Mouse (Mus musculus) left cerebral cortex, adult 2 months (tissue): ENCODE measurements around the gene Jmjd1c. TPM values are rescaled to one million over a fixed set of nuclear protein-coding genes. Genes with fewer than 3 reads are reported as not detected.

Source experiments
- DNase-seq, 2 experiments: peaks; one replicate each; pipeline ENCODE4 v3.0.0; 2021 to 2022; ENCODE audit warnings: low spot score in 2 of 2, mixed read lengths in 1 of 2; ENCODE audit errors: extremely low spot score in 1 of 2
- H3K27ac ChIP-seq: fragments of 200-600 bp; 2 replicates; pipeline ENCODE4 v1.8.1; 2022
- H3K4me3 ChIP-seq: fragments of 200-600 bp; 2 replicates; pipeline ENCODE4 v1.8.1; 2022
- CTCF ChIP-seq: fragments of 200-600 bp; IDR thresholded peaks from 2 replicates; pipeline ENCODE4 v1.8.1; 2022; ENCODE audit warnings: antibody characterized with exemption, mild to moderate bottlenecking, moderate library complexity
- intact Hi-C: fragments of 180-260 bp; cut with DNase I; formaldehyde crosslinking; loops from one replicate; pipeline ENCODE4 v1.15.1; 2025
- total RNA-seq, 2 experiments: library from RNA; stranded (reverse); gene quantifications; 2 replicates each; pipeline ENCODE4 v1.2.3; 2021

The Jmjd1c gene
- total RNA-seq, 2 experiments from 2014 or later = 86.3 to 102 TPM

DNA sequence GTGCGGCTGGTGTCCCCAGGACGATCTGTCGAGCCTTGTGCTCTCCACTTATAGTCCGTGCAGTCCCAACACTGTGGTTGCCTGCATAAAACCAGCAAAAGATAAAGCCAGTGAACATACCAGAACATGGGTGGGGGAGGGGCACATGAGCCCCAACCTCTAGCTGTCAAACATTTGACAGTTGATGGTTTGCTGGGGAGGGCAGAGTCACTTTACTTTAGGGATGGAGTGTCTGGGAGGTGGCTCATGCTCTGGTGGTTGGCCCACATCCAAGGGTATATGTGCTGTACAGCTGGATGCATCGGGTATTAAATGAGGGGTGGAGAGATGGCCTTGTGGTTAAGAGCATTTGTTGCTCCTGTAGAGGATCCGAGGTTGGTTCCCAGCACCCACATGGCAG, 205.1 kb downstream of the Jmjd1c start:
- intact Hi-C loops = no loop called here
- no peak for DNase-seq
- no peak for TF ChIP-seq CTCF
- H3K4me3 ChIP-seq = no peak overlapping the region
- no peak overlapping the region for H3K27ac ChIP-seq

DNA sequence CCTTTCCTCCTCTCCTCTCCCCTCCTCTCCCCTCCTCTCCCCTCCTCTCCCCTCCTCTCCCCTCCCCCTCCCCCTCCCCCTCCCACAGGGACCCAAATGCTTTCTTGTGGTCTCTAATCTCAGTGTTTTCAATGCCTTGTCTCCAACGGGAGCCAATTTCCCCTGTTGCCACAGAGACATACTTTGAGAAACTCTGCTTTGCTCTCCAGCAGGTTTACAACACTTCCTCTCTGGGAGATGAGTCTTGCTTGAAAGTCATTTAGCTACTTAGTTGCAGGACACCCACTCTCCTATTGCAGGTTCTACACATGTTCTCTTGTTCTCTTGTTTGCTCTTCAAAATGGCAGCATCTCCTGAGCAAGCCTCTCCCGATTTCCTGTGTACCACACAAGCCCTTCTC, 206.4 kb downstream of the Jmjd1c start:
- no peak for TF ChIP-seq CTCF
- intact Hi-C loops = no loop called here
- DNase-seq = no peak
- Histone ChIP-seq H3K27ac (no peak overlapping the region), H3K4me3 (no peak overlapping the region)

Other genes starting within 250 kb of the Jmjd1c start
- 10 to 100 TPM; 16.6 to 17.8 TPM for gene Reep3, start 820 bp downstream of the Jmjd1c start, total RNA-seq
- gene Nrbf2, start 189.2 kb downstream of the Jmjd1c start, total RNA-seq = 10 to 100 TPM; 19.4 to 20.1 TPM